Mouse (Mus musculus) layer of hippocampus, adult 6 months (tissue): ENCODE results near the gene Il1rl2. TPM values are rescaled to one million over a fixed set of nuclear protein-coding genes. Genes with fewer than 3 reads are reported as not detected.

Experiments used
- long read RNA-seq, 2 experiments: library from polyadenylated mRNA; unstranded; transcript quantifications; one replicate each; pipeline ENCODE4 v2.0.0; 2019 to 2020
- polyA plus RNA-seq: library from polyadenylated mRNA; unstranded; fragments of <200 nt; fragmentation: Nextera tagmentation; gene quantifications from 2 replicates; pipeline ENCODE4 v1.2.3, GENCODE M21; 2021

Gene Il1rl2
- 0.14 and 0.26 TPM in 2 replicates for polyA plus RNA-seq
- long read RNA-seq, experiment 1, partial matches to known transcripts: 0 of 1 reads
- long read RNA-seq, experiment 1, other reads (novel, unspliced or antisense): 1 of 1 reads
- long read RNA-seq, experiment 2: 0 reads

DNA sequence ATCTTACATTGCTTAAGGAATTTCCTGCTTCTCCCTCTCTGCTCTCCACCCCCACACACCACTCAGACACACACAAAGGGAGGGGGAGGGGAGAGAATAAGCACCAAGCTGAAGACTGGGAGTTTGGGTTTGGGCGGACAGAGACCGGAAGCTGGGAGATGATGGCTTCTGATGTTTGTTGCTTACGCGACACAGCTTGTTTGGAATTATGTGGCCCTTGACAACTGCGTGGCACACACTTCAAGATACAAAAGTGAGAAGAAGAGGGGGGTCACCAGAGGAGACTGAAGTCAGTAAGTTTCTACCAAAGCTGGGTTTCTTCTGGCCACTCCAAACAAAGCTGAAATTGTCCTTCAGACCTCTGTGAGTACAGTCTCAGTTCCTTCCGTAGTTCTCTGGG, at the start of gene Il1rl2:
Gene Il1rl2 (plus strand): TSS at position 154 of the 400 bp plus-strand sequence.

Other genes starting within 250 kb of the Il1rl2 start
- gene Il1r1, start 99.5 kb upstream of the Il1rl2 start, polyA plus RNA-seq: 0.89 and 0.92 TPM in 2 replicates
- 0.04 and 0.16 TPM in 2 replicates for gene Il1rl1, start 105.0 kb downstream of the Il1rl2 start, polyA plus RNA-seq
- not detected in 2 replicates for gene Il18r1, start 140.9 kb downstream of the Il1rl2 start, polyA plus RNA-seq
- 0.04 TPM in 1 of 2 replicates, not detected in the other for gene Il18rap, start 190.8 kb downstream of the Il1rl2 start, polyA plus RNA-seq